Mouse (Mus musculus): ENCODE results near the gene Nfs1. TPM values are rescaled to one million over a fixed set of nuclear protein-coding genes. Genes with fewer than 3 reads are reported as not detected.

Nfs1 gene
- total RNA-seq, 2 experiments from 2014 or later: 33.1 to 35.3 TPM

Other genes starting within 250 kb of the Nfs1 start
- 10 to 100 TPM; 54.2 to 54.9 TPM for gene Uqcc1, start 213.9 kb downstream of the Nfs1 start, total RNA-seq (2021)
- gene Gm15557, start 203.5 kb downstream of the Nfs1 start, total RNA-seq (2021): not detected
- gene Gdf5, start 198.8 kb downstream of the Nfs1 start, total RNA-seq (2021): 1 to 10 TPM in 1 of 2 experiments, under 1 TPM in 1; 0.74 to 1.1 TPM
- gene Cep250, start 187.7 kb downstream of the Nfs1 start, total RNA-seq (2021): 10 to 100 TPM; 18.1 to 23.2 TPM
- 1 to 10 TPM in 1 of 2 experiments, under 1 TPM in 1; 0.80 to 1.1 TPM for gene 6430550D23Rik, start 136.2 kb downstream of the Nfs1 start, total RNA-seq (2021)
- gene Ergic3, start 136.1 kb downstream of the Nfs1 start, total RNA-seq (2021): 100 to 1,000 TPM; 198 to 232 TPM
- not detected for gene Fer1l4, start 91.2 kb downstream of the Nfs1 start, total RNA-seq (2021)
- 1 to 10 TPM; 3.3 to 6.7 TPM for gene Spag4, start 79.0 kb downstream of the Nfs1 start, total RNA-seq (2021)
- 10 to 100 TPM; 28.8 to 32.7 TPM for gene Cpne1, start 32.2 kb downstream of the Nfs1 start, total RNA-seq (2021)
- gene Rbm12, start 32.2 kb downstream of the Nfs1 start, total RNA-seq (2021): 10 to 100 TPM; 33.5 to 34.8 TPM
- 10 to 100 TPM; 21.7 to 24.7 TPM for gene Gm28036, start 17.1 kb downstream of the Nfs1 start, total RNA-seq (2021)
- 100 to 1,000 TPM; 230 to 245 TPM for gene Romo1, start 147 bp downstream of the Nfs1 start, total RNA-seq (2021)
- 100 to 1,000 TPM; 290 to 339 TPM for gene Rbm39, start 36.1 kb upstream of the Nfs1 start, total RNA-seq (2021)
- gene Phf20, start 52.3 kb upstream of the Nfs1 start, total RNA-seq (2021): 10 to 100 TPM; 75.4 to 86.9 TPM
- 1 to 10 TPM; 2.9 to 4.7 TPM for gene Cnbd2, start 168.1 kb upstream of the Nfs1 start, total RNA-seq (2021)
- 100 to 1,000 TPM; 116 to 132 TPM for gene Scand1, start 168.5 kb upstream of the Nfs1 start, total RNA-seq (2021)

Data from layer of hippocampus, postnatal 10 days (tissue).